Comparison of ENCODE assay signal across 8 mouse cellular contexts in genomic region chr11:36264776-36265466, GRCm38 (mm10).
DNase-seq lines count a peak whose midpoint lies in the region; ATAC-seq and TF ChIP-seq lines count a peak whose summit lies in the region.

No protein-coding gene starts in this region.

- peaks cover 11% of the 10 kb centered on the region for H3K4me1 ChIP-seq in limb, embryonic 12.5 days (replicated peaks)
- H3K4me1 ChIP-seq in limb, embryonic 10.5 days: no peaks in the 10 kb centered on the region
- 0 out of 2 replicates have a peak, but pooled peaks cover 9% of the 10 kb centered on the region for H3K4me1 ChIP-seq in midbrain, postnatal 0 days (ENCODE audit: insufficient read depth, low read length)

- H3K27me3 ChIP-seq in limb, embryonic 12.5 days: no peaks in the 10 kb centered on the region
- no peaks in the 10 kb centered on the region for H3K27me3 ChIP-seq in limb, embryonic 10.5 days (ENCODE audit: low read depth, poor library complexity, severe bottlenecking)
- H3K27me3 ChIP-seq in midbrain, postnatal 0 days (ENCODE audit: insufficient read depth, low read length): no peaks in the 10 kb centered on the region

- no peak overlapping the region for H3K9ac ChIP-seq in limb, embryonic 12.5 days (replicated peaks)
- H3K9ac ChIP-seq in midbrain, postnatal 0 days (replicated peaks; ENCODE audit: low read length, poor library complexity, severe bottlenecking): no peak overlapping the region

- peak overlapping the region; percentile 18; the same call in 1 of the 2 replicates for H3K27ac ChIP-seq in limb, embryonic 12.5 days
- no peak overlapping the region for H3K27ac ChIP-seq in limb, embryonic 10.5 days
- peak overlapping the region; percentile 48; the same call in 1 of the 2 replicates for H3K27ac ChIP-seq in midbrain, postnatal 0 days (ENCODE audit: low read depth, low read length)

- no peaks in the 10 kb centered on the region for H3K9me3 ChIP-seq in limb, embryonic 12.5 days
- no peaks in the 10 kb centered on the region for H3K9me3 ChIP-seq in limb, embryonic 10.5 days (replicated peaks)
- H3K9me3 ChIP-seq in midbrain, postnatal 0 days (ENCODE audit: low read length): no peaks in the 10 kb centered on the region

- H3K4me2 ChIP-seq in limb, embryonic 12.5 days: no peak overlapping the region
- H3K4me2 ChIP-seq in midbrain, postnatal 0 days (ENCODE audit: low read depth, low read length, poor library complexity, severe bottlenecking): peak overlapping the region; percentile 2; the same call in 1 of the 2 replicates

- DNase-seq in limb, embryonic 10.5 days (ENCODE audit: low spot score): no peak
- DNase-seq in cerebellum, adult 18-20 months: peak; percentile 34 to 37
- peak; percentile 6 to 18 for DNase-seq in kidney, adult 8-10 months
- DNase-seq in midbrain, postnatal 0 days (ENCODE audit: low spot score): peak; percentile 31
- no peak for DNase-seq in spleen, postnatal 36 days (ENCODE audit: low spot score in 2 of 2)
- no peak for DNase-seq in gastrocnemius, postnatal 10 days
- DNase-seq in thymus, postnatal 10 days (ENCODE audit: low spot score in 2 of 2): no peak

- no peak for TF ChIP-seq CTCF in midbrain, postnatal 0 days (IDR thresholded peaks at IDR 0.05)

- H3K36me3 ChIP-seq in limb, embryonic 12.5 days: no peaks in the 10 kb centered on the region
- H3K36me3 ChIP-seq in limb, embryonic 10.5 days: no peaks in the 10 kb centered on the region
- H3K36me3 ChIP-seq in midbrain, postnatal 0 days (ENCODE audit: insufficient read depth, low read length): no peaks in the 10 kb centered on the region

- WGBS in limb, embryonic 12.5 days: 81% methylated on average over 17 of the region's 17 CpGs
- 91% methylated on average over 17 of the region's 17 CpGs for WGBS in limb, embryonic 10.5 days
- 39% methylated on average over 17 of the region's 17 CpGs for WGBS in midbrain, postnatal 0 days

- no peak overlapping the region for H3K4me3 ChIP-seq in limb, embryonic 12.5 days (replicated peaks)
- H3K4me3 ChIP-seq in limb, embryonic 10.5 days: no peak overlapping the region
- H3K4me3 ChIP-seq in midbrain, postnatal 0 days (ENCODE audit: low read depth, low read length): no peak overlapping the region

- no peak for ATAC-seq in limb, embryonic 12.5 days (ENCODE audit: insufficient number of reproducible peaks, insufficient read depth, low FRiP score, low TSS enrichment, low read depth)
- no peak for ATAC-seq in midbrain, postnatal 0 days (ENCODE audit: low FRiP score)

Comparison
In these comparisons a context has a peak if more than half of its experiments do, and no peak if none do; other contexts are left out.
1. DNase-seq: peak in cerebellum, adult 18-20 months (2 of 2), kidney, adult 8-10 months (2 of 2) and midbrain, postnatal 0 days (single experiment); none in limb, embryonic 10.5 days (single experiment), spleen, postnatal 36 days (0 of 2), gastrocnemius, postnatal 10 days (single experiment) and thymus, postnatal 10 days (0 of 2).